Mouse (Mus musculus) mature B cell (primary cell): ENCODE results near the gene Erbb3.

Experiments used
- in situ Hi-C: fragments of 300-500 bp; cut with MboI; formaldehyde crosslinking; loops from 2 replicates; pipeline ENCODE4 v1.14.3; 2019

Gene Erbb3

DNA sequence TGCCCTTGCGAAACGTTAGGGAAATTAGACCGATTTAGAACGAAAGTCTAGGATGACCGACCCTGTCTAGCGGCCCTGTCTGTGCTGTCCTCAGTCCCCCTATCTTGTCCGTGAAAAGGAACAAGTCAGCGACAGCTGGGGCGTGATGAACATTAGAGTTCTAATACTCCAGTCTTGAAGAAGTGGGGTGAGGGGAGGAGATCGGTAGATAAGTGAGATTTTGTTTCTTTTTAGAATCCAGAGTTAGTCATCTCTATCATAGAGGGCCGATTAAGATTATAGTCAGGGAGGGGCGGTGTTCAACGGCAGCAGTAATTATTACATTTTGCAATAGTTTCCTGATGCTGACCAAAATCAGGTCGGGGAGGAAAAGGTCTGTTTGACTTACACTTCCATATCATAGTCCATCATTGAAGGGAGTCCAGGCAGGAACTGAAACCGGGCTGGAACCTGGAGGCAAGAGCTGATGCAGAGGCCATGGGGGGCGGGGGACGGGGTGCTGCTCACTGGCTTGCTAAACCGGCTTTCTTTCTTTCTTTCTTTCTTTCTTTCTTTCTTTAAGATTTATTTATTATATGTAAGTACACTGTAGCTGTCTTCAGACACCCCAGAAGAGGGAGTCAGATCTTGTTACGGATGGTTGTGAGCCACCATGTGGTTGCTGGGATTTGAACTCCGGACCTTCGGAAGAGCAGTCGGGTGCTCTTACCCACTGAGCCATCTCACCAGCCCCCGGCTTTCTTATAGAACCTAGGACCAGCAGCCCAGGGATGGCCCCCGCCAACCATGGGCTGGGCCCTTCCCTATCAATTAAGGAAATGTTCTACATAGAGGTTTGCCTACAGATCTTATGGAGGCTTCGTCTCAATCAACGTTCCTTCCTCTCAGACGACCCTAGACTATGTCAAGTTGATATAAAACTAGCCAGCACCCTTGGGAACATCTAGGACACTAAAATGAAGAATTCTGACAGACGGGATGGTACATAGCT is 62.8 kb downstream of the Erbb3 start:
- in situ Hi-C loops: no loop called here

- in situ Hi-C loops: no loop called here
Measured at GRCm38 (mm10) chr10:128525671-128526308, 63.7 kb downstream of the Erbb3 start, which contains the start of gene Esyt1. Gene Esyt1 (minus strand): TSS chr10:128525871.

- in situ Hi-C loops: no loop called here
Measured at GRCm38 (mm10) chr10:128524732-128525662, 64.5 kb downstream of the Erbb3 start.

GRCm38 (mm10) chr10:128524111-128524731 is 65.2 kb downstream of the Erbb3 start:
- in situ Hi-C loops: no loop called here

DNA sequence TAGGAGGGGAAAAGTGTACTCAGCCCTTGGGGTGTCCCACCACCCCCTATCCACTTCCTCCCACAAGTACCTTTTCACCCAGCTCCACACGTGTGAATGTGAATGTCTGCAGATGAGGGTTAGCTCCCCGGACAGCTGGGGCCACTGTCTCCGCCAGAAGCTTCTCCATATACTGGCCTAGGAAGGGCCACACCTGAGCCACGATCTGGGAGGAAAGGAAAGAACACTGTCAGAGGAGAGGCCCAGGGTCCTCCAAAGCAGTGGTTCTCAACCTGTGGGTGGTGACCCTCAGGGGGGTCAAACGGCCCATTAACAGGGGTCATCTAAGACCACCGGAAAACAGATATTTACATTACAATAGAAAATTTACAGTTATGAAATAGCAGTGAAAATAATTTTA is 67.1 kb downstream of the Erbb3 start:
- in situ Hi-C loops: no loop called here

- in situ Hi-C loops: no loop called here
Measured at GRCm38 (mm10) chr10:128520591-128520990, 68.9 kb downstream of the Erbb3 start.

- in situ Hi-C loops: no loop called here
Measured at GRCm38 (mm10) chr10:128518833-128519232, 70.6 kb downstream of the Erbb3 start.
